Mouse (Mus musculus) erythroblast, embryonic 14.5 days (primary cell): ENCODE measurements around the gene Ube3c.

ENCODE experiments used
- GATA1 ChIP-seq: IDR thresholded peaks from 2 replicates; pipeline ENCODE4 v1.6.1; 2012; ENCODE audit warnings: low read length, inconsistent platforms, mixed read lengths
- TAL1 ChIP-seq: IDR thresholded peaks from 3 replicates; pipeline ENCODE4 v1.6.1; 2012; ENCODE audit warnings: low read length, inconsistent platforms, mixed read lengths

- TF ChIP-seq TAL1: no peak
- TF ChIP-seq GATA1: no peak
Measured at GRCm38 (mm10) chr5:29688352-29688751, 119.3 kb downstream of the Ube3c start.
